Mouse (Mus musculus): Measurements from ENCODE around the gene Gdnf. TPM values are rescaled to one million over a fixed set of nuclear protein-coding genes. Genes with fewer than 3 reads are reported as not detected.

The Gdnf gene
- polyA plus RNA-seq, 1 experiment = 0.58 TPM

- DNase-seq (ENCODE audit: extremely low spot score in 1 of 2, low spot score in 1 of 2) = no peak
These were observed 46.8 kb downstream of the Gdnf start for GRCm38 (mm10) chr15:7857418-7857817.

GRCm38 (mm10) chr15:7858841-7859240 is 48.2 kb downstream of the Gdnf start:
- DNase-seq (ENCODE audit: extremely low spot score in 1 of 2, low spot score in 1 of 2) = no peak

GRCm38 (mm10) chr15:7862890-7863289 is 52.2 kb downstream of the Gdnf start:
- no peak for DNase-seq (ENCODE audit: extremely low spot score in 1 of 2, low spot score in 1 of 2)

- peak in 1 of 2 experiments; percentile 16 for DNase-seq (ENCODE audit: extremely low spot score in 1 of 2, low spot score in 1 of 2)
These were observed 52.7 kb downstream of the Gdnf start for GRCm38 (mm10) chr15:7863328-7863727.

GRCm38 (mm10) chr15:7865305-7865704 is 54.7 kb downstream of the Gdnf start:
- DNase-seq (ENCODE audit: extremely low spot score in 1 of 2, low spot score in 1 of 2) = no peak

GRCm38 (mm10) chr15:7872473-7872872 is 61.8 kb downstream of the Gdnf start:
- no peak for DNase-seq (ENCODE audit: extremely low spot score in 1 of 2, low spot score in 1 of 2)

- no peak for DNase-seq (ENCODE audit: extremely low spot score in 1 of 2, low spot score in 1 of 2)
These were observed 65.2 kb downstream of the Gdnf start for GRCm38 (mm10) chr15:7875879-7876278.

GRCm38 (mm10) chr15:7877560-7878467 is 67.2 kb downstream of the Gdnf start:
- DNase-seq (ENCODE audit: extremely low spot score in 1 of 2, low spot score in 1 of 2) = no peak

GRCm38 (mm10) chr15:7878861-7879260 is 68.2 kb downstream of the Gdnf start:
- no peak for DNase-seq (ENCODE audit: extremely low spot score in 1 of 2, low spot score in 1 of 2)

- no peak for DNase-seq (ENCODE audit: extremely low spot score in 1 of 2, low spot score in 1 of 2)
These were observed 69.3 kb downstream of the Gdnf start for GRCm38 (mm10) chr15:7879956-7880355.

- DNase-seq (ENCODE audit: extremely low spot score in 1 of 2, low spot score in 1 of 2) = no peak
These were observed 73.5 kb downstream of the Gdnf start for GRCm38 (mm10) chr15:7884181-7884580.

- no peak for DNase-seq (ENCODE audit: extremely low spot score in 1 of 2, low spot score in 1 of 2)
These were observed 74.5 kb downstream of the Gdnf start for GRCm38 (mm10) chr15:7885106-7885505.

GRCm38 (mm10) chr15:7886591-7886990 is 75.9 kb downstream of the Gdnf start:
- no peak for DNase-seq (ENCODE audit: extremely low spot score in 1 of 2, low spot score in 1 of 2)
